Mouse (Mus musculus) C3H10T1/2 (cell line): ENCODE data around the gene Arfrp1. TPM values are rescaled to one million over a fixed set of nuclear protein-coding genes. Genes with fewer than 3 reads are reported as not detected.

Source experiments
- polyA plus RNA-seq, 2 experiments: library from polyadenylated mRNA; unstranded; fragments of >200 nt; fragmentation: generic; extraction: Trizol; gene quantifications; one replicate each; pipeline ENCODE4 v1.2.1; 2012; ENCODE audit warnings: missing spikeins in 2 of 2

Gene Arfrp1
- 10 to 100 TPM; 34.3 to 40.3 TPM for polyA plus RNA-seq

DNA sequence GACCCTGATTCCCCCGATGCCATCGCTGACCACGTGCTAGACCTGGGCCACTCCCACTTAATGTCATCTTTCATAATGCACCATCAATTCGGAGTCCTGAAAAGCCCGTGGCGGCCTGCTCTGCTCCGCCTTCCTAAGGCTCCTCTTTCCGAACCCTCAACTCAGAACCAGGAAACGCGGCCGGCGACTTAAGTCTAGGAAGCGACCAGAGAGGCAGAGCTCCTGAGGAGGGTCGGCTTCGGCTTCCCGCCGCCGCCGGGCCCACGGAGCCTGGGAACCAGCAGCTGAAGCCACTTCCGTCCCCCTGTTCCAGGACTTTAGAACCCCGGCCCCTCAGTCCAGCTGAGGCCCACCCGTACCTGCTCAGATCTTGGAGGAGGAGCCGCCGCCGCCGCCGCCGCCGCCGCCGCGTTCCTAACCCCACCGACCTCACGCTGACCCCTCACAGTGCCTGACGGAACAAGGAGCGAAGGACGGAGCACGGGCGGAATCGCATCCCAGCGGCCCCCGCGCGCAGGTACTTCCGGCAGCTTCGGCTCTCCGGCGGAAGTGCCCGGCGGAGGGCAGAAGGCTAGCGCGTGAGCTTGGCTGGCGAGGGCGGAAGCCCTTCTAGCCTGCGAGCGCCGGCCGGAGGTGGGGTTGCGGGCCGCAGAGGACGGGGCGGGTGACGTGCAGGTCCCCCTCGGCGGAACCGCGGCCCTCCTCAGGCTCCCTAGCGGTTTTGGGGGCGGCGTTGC is at the start of gene Arfrp1, which contains the start of gene Zgpat:
Gene Arfrp1, minus strand, starts transcription at position 545 of the 737 bp plus-strand sequence.
Gene Zgpat, plus strand, starts transcription at position 69 of the 737 bp plus-strand sequence.

DNA sequence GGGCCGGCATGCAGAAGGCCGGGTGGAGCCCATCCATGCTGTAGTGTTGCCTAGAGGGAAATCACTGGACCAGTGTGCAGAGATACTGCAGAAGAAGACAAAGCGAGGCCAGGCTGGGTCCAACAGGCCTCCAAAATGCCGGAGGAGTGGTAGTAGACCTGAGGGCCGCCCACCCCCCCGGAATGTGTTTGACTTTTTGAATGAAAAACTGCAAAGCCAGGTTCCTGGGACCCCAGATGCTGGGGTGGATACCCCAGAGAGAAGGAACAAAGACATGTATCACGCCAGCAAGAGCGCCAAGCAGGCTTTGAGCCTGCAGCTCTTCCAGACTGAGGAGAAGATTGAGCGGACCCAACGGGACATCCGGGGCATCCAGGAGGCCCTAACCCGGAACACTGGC is 14.6 kb upstream of the Arfrp1 start, which contains the start of gene Lime1:
Gene Lime1, plus strand, starts transcription at position 301 of the 400 bp plus-strand sequence.

DNA sequence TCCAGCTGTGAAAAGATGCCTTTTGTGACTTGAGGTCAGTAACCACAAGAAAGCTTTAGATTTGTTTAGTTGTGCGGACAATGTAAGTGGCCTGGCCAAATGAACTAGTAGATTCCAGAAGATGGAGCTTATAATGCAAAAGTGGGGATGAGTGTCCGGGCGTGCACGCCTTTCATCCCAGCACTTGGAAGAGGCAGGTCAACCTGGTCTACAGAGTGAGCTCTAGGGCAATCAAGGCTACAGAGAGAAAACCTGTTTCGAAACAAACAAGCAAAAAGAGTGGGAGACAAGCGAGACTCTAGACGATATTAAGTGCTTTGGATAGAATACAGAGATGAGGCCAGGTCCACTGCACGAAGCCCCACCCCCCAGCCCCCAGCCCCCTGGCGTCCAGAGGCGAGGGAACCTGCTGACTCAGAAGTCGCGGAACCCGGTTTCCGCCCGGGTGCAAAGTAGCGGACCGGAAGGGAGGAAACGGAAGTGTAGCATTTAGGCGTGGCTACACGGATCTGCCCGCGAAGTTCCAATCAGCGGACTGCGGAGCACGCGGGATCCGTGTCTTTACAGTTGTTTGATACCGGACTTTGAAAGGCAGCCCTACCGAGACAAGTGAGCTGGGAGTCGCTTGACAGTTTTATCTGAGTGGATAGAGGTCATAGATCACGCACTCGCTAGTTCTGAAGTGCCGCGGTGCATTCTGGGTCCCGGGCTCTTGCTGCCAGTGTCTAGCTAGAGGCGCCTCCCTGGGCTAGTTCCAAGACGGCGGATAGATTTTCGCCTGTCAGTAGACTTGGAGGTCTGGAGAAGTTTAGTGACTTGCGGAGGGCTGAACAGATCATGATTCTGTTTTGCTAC is 45.7 kb downstream of the Arfrp1 start, which contains the start of gene Rtel1:
Gene Rtel1, plus strand, starts transcription at position 492 of the 855 bp plus-strand sequence.

DNA sequence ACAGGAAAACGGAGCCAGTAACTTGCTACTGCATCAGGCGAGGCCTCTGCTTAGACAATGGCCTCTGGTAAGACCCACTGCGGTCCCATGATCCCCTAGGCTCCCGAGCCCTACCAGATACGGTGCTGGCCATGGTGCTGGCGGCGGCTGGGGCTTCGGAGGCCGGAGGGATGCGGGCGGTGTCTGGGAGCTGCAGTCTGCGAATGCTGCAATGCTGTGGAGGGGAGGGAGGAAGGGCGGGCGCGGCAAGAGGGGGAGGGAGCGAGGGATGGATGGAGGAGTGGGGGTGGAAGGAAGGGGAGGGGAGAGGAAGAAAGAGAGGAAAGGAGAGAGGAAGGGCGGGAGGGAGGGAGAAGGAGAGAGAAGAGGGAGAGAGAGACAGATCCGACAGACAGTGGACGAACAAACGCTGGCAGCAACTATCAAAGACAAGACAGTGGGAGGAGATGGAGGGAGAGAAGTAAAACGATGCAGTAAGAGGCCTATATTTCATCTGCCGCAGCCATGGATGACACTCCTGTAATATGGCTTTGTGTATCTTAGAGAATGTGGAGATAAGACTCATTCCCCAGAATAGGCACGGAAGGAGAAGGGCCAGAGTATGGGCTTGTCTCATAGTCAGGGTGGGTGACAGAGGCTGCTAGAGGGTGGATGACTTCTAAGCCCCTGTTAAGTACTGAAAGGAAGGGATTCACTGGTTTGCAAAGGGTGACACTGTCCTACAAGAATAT is 51.0 kb downstream of the Arfrp1 start, which contains the start of gene Stmn3:
Gene Stmn3, minus strand, starts transcription at position 421 of the 731 bp plus-strand sequence.

Other genes starting within 250 kb of the Arfrp1 start
- gene Kcnq2, start 230.1 kb downstream of the Arfrp1 start, polyA plus RNA-seq: not detected
- gene Eef1a2, start 208.4 kb downstream of the Arfrp1 start, polyA plus RNA-seq: not detected
- gene Ppdpf, start 178.2 kb downstream of the Arfrp1 start, polyA plus RNA-seq: 10 to 100 TPM; 54.2 to 64.2 TPM
- not detected for gene Ptk6, start 162.6 kb downstream of the Arfrp1 start, polyA plus RNA-seq
- under 1 TPM in 1 of 2 experiments, not detected in 1; 0.04 TPM for gene Srms, start 152.2 kb downstream of the Arfrp1 start, polyA plus RNA-seq
- not detected for gene Fndc11, start 145.4 kb downstream of the Arfrp1 start, polyA plus RNA-seq
- gene Helz2, start 123.4 kb downstream of the Arfrp1 start, polyA plus RNA-seq: 1 to 10 TPM in 1 of 2 experiments, under 1 TPM in 1; 0.28 to 2.3 TPM
- gene Gmeb2, start 77.4 kb downstream of the Arfrp1 start, polyA plus RNA-seq: 1 to 10 TPM; 3.1 to 9.1 TPM
- gene Stmn3, start 50.9 kb downstream of the Arfrp1 start, polyA plus RNA-seq: under 1 TPM in 1 of 2 experiments, not detected in 1; 0.14 TPM
- 10 to 100 TPM; 29.8 to 40.9 TPM for gene Rtel1, start 45.7 kb downstream of the Arfrp1 start, polyA plus RNA-seq
- gene Zgpat, start 476 bp downstream of the Arfrp1 start, polyA plus RNA-seq: 10 to 100 TPM in 1 of 2 experiments, 1 to 10 TPM in 1; 8.6 to 19.6 TPM
- gene Lime1, start 14.7 kb upstream of the Arfrp1 start, polyA plus RNA-seq: 10 to 100 TPM in 1 of 2 experiments, 1 to 10 TPM in 1; 2.1 to 19.5 TPM
- gene Zbtb46, start 94.0 kb upstream of the Arfrp1 start, polyA plus RNA-seq: 1 to 10 TPM in 1 of 2 experiments, under 1 TPM in 1; 0.48 to 1.7 TPM
- under 1 TPM in 1 of 2 experiments, not detected in 1; 0.15 TPM for gene Abhd16b, start 127.8 kb upstream of the Arfrp1 start, polyA plus RNA-seq
- 10 to 100 TPM; 61.2 to 89.0 TPM for gene Tpd52l2, start 131.7 kb upstream of the Arfrp1 start, polyA plus RNA-seq
- 10 to 100 TPM; 11.6 to 26.9 TPM for gene Dnajc5, start 155.1 kb upstream of the Arfrp1 start, polyA plus RNA-seq
- gene Uckl1, start 219.5 kb upstream of the Arfrp1 start, polyA plus RNA-seq: 10 to 100 TPM; 13.4 to 44.3 TPM
- gene Prpf6, start 226.5 kb upstream of the Arfrp1 start, polyA plus RNA-seq: 10 to 100 TPM; 16.1 to 53.3 TPM
- gene Zfp512b, start 227.4 kb upstream of the Arfrp1 start, polyA plus RNA-seq: 10 to 100 TPM in 1 of 2 experiments, 1 to 10 TPM in 1; 1.6 to 22.7 TPM
- 1 to 10 TPM in 1 of 2 experiments, under 1 TPM in 1; 0.49 to 1.1 TPM for gene Samd10, start 233.8 kb upstream of the Arfrp1 start, polyA plus RNA-seq